Mouse (Mus musculus) olfactory bulb, adult 2 months (tissue): ENCODE results near the gene Ifrd2. TPM values are rescaled to one million over a fixed set of nuclear protein-coding genes. Genes with fewer than 3 reads are reported as not detected.

Experiments
- H3K27ac ChIP-seq: fragments of 200-500 bp; 2 replicates; pipeline ENCODE4 v1.5.1; 2012; ENCODE audit warnings: low read depth, low read length; ENCODE audit not compliant: insufficient read depth
- H3K4me1 ChIP-seq: fragments of 200-500 bp; 2 replicates; pipeline ENCODE4 v1.6.1; 2012; ENCODE audit warnings: low read length; ENCODE audit not compliant: control insufficient read depth, insufficient read depth
- H3K4me3 ChIP-seq: fragments of 200-500 bp; 2 replicates; pipeline ENCODE4 v1.5.1; 2012; ENCODE audit warnings: mild to moderate bottlenecking, low read depth, low read length, moderate library complexity; ENCODE audit not compliant: insufficient read depth
- CTCF ChIP-seq: fragments of 200-500 bp; IDR thresholded peaks from 2 replicates; pipeline ENCODE4 v1.5.1; 2012; ENCODE audit warnings: low read depth, mild to moderate bottlenecking, low read length, moderate library complexity; ENCODE audit not compliant: insufficient read depth
- POLR2A ChIP-seq: fragments of 200-500 bp; IDR thresholded peaks from 2 replicates; pipeline ENCODE4 v1.6.1; 2012; ENCODE audit warnings: mild to moderate bottlenecking, low read depth, low read length, moderate library complexity; ENCODE audit not compliant: insufficient read depth
- WGBS: fragments of 180-500 bp; shearing (Covaris S2); methylation state at CpG from one replicate; pipeline ENCODE4 v1.1.7; 2018; 5-methylcytosine and 5-hydroxymethylcytosine counted together
- polyA plus RNA-seq: library from polyadenylated mRNA; stranded (reverse); fragments of >200 nt; gene quantifications from 2 replicates; pipeline ENCODE4 v1.2.4, GENCODE M21; 2012; ENCODE audit warnings: low replicate concordance; ENCODE audit not compliant: missing spikeins, insufficient read depth, insufficient read length

Ifrd2 gene
- polyA plus RNA-seq, 1 experiment, result not detected

GRCm38 (mm10) chr9:107619546-107619879, 32.1 kb downstream of the Ifrd2 start:
- no peak overlapping the region for H3K27ac ChIP-seq
- WGBS, result 66% methylated on average over 13 of the region's 13 CpGs
- H3K4me3 ChIP-seq, result no peak overlapping the region
- no peak for TF ChIP-seq CTCF
- no peak for TF ChIP-seq POLR2A
- H3K4me1 ChIP-seq, result peaks cover 17% of the 10 kb centered on the region

GRCm38 (mm10) chr9:107620954-107621353, 33.5 kb downstream of the Ifrd2 start:
- Histone ChIP-seq H3K4me3 (no peak overlapping the region), H3K4me1 (peaks cover 26% of the 10 kb centered on the region), H3K27ac (no peak overlapping the region)
- no peak for TF ChIP-seq POLR2A
- TF ChIP-seq CTCF, result no peak

- Histone ChIP-seq H3K4me1 (peaks cover 50% of the 10 kb centered on the region), H3K4me3 (no peak overlapping the region), H3K27ac (peak overlapping the region; percentile 34; the same call in 1 of the 2 replicates)
- no peak for TF ChIP-seq CTCF
- TF ChIP-seq POLR2A, result no peak
- WGBS, result 65% methylated on average over 5 of the region's 5 CpGs
Observed at GRCm38 (mm10) chr9:107624539-107624938, 37.1 kb downstream of the Ifrd2 start.

GRCm38 (mm10) chr9:107624951-107625350, 37.5 kb downstream of the Ifrd2 start:
- TF ChIP-seq POLR2A (no peak), CTCF (no peak)
- Histone ChIP-seq H3K27ac (peak overlapping the region; percentile 34; the same call in 1 of the 2 replicates), H3K4me1 (peaks cover 52% of the 10 kb centered on the region), H3K4me3 (no peak overlapping the region)
- WGBS, result 66% methylated on average over 3 of the region's 3 CpGs

GRCm38 (mm10) chr9:107625351-107626128, 38.1 kb downstream of the Ifrd2 start:
- peaks cover 57% of the 10 kb centered on the region for H3K4me1 ChIP-seq
- WGBS, result 82% methylated on average over 12 of the region's 12 CpGs
- H3K27ac ChIP-seq, result no peak overlapping the region
- no peak overlapping the region for H3K4me3 ChIP-seq
- TF ChIP-seq POLR2A, result no peak
- no peak for TF ChIP-seq CTCF

- Histone ChIP-seq H3K4me3 (no peak overlapping the region), H3K4me1 (peaks cover 62% of the 10 kb centered on the region), H3K27ac (peak overlapping the region; percentile 63)
- TF ChIP-seq POLR2A (no peak), CTCF (no peak)
- WGBS, result 21% methylated on average over 15 of the region's 15 CpGs
Observed at GRCm38 (mm10) chr9:107626158-107626843, 38.9 kb downstream of the Ifrd2 start.

GRCm38 (mm10) chr9:107626844-107627277, 39.4 kb downstream of the Ifrd2 start:
- no peak overlapping the region for H3K4me3 ChIP-seq
- 2% methylated on average over 2 of the region's 2 CpGs for WGBS
- TF ChIP-seq POLR2A (no peak), CTCF (peak; percentile 97)
- H3K27ac ChIP-seq, result peak overlapping the region; percentile 63
- peaks cover 65% of the 10 kb centered on the region for H3K4me1 ChIP-seq

- TF ChIP-seq POLR2A, result no peak
- TF ChIP-seq CTCF, result no peak
- peak overlapping the region; percentile 55 for H3K27ac ChIP-seq
- H3K4me1 ChIP-seq, result peaks cover 73% of the 10 kb centered on the region
- WGBS, result 28% methylated on average over 20 of the region's 20 CpGs
- H3K4me3 ChIP-seq, result no peak overlapping the region
Observed at GRCm38 (mm10) chr9:107627387-107628255, 40.2 kb downstream of the Ifrd2 start.
